Mouse (Mus musculus) erythroblast, adult 5-6 weeks (primary cell): ENCODE results near the gene Arhgap35. TPM values are rescaled to one million over a fixed set of nuclear protein-coding genes. Genes with fewer than 3 reads are reported as not detected.
A peak's percentile ranks its signal among the peaks of the same experiment; 100 is the strongest.

ENCODE experiments used
- ATAC-seq: replicated peaks from 2 replicates; pipeline ENCODE4 v1.8.0; 2016; ENCODE audit warnings: moderate number of reproducible peaks, mild to moderate bottlenecking, moderate TSS enrichment, inconsistent platforms; ENCODE audit not compliant: poor library complexity, low FRiP score, severe bottlenecking
- total RNA-seq, 2 experiments: library from RNA; stranded (forward) in 1 of 2; stranded (reverse) in 1 of 2; fragments of 150-400 nt in 1 of 2; fragments of 200-764, 138-1000 nt in 1 of 2; gene quantifications; 2 replicates each; pipeline versions ENCODE4 v1.2.3 to v1.2.4; 2015 to 2017; ENCODE audit warnings: low replicate concordance in 2 of 2

The Arhgap35 gene
- total RNA-seq, 2 experiments from 2014 or later, result 0.38 to 1.8 TPM

DNA sequence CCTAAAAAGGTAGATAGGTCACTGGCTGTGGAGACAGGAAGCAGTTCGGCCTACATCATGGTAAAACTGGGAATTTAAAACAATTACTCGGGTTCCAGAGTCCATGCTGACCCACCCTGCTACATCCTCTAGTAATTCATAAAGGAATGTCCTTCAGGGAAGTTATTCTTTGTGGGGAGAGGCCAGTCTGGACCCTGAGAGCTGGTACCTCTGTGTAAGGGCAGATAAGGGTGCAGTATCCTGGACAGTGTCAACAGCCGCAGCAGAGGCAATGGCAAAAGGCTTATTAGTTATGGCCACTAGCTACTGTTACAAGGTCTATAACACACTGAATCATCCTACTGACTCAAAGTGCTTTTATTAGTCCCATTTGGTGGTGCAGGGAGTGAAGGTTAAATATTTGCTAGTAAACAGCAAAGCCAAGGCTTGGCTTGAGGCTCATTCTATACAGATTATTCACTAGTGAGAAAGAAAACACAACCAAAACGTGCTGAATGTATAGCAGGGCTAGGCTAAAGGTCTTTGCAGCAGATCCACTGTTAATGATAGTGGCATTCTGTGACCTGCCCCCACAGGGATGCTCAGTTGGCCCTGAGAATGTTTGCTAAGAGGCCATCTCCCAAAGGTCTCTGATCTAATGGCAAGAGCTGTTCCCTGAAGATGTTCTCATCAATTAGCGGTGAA, 77.4 kb downstream of the Arhgap35 start:
- no peak for ATAC-seq

DNA sequence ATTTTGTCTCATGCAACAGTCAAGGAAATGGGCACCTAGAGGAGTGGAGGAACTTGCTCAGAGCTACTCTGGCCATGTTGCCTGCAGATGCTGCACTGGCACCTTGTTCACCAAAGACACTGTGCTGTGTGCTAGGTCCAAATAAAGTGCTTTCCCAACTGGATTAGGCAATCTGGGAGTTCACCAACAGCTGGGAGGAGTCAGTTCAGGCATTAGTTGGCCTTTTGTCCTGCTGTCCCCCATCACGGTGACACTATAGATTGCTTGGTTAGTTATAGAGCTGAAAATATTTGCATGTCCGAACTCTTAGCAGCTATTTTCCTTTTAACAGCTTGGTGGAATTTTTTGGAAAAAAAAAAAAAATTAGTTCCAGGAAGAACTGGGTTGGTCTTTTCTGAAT, 88.8 kb downstream of the Arhgap35 start:
- ATAC-seq, result no peak

DNA sequence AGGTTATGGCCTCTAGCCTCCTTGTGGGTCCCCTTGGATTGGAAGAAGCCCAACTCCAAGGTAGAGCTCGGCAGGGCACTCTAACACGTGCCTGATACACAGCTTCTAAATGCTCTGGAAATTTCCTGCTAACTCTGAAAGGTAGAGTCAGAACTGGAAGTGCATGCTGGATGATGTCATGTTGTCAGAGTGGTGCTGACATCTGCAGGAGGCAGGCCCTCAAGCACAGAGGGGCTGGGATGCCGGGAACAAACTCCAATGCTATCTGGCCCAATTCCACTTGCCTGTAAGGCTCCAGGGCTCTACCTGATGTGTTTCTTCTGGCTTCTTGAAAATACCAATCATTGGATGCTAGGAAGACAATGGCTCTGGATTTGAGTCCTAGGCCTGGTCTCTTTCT, 89.3 kb downstream of the Arhgap35 start:
- ATAC-seq, result no peak

DNA sequence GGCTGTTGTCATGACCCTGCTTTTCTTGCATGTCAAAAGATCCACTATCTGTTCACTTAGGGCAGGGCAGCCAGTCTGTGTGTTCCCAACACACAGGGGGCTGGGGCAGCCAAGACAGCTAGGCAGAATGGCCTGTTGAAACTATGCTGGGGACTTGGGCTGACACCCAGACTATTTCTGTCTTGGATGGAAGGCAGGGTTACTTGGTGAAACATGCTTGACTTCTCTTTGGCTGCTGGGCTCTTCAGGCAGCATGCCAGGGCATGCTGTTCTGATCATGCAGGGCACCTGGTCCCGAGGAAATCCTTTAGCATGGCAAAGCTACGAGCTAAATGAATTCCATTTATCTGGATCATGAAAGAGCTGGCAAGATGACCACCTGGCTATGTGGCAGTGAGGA, 90.5 kb downstream of the Arhgap35 start:
- no peak for ATAC-seq

DNA sequence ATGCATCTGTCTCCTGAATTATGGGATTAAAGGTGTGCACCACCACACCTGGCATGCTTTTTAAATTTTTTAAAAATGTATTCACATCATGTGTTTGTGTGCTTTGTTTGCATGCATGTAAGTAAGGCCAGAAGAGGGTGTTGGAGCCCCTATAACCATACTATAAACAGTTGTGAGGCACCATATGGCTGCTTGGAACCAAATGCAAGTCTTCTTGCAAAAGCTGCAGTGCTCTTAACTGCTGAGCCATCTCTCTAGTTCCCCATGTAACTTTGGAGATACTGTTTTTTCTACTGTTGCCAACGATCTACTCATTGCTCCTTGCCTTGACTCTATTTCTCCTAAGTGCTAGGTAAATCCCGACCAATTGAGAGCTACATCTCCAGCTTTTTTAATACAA, 95.5 kb downstream of the Arhgap35 start:
- ATAC-seq, result no peak

DNA sequence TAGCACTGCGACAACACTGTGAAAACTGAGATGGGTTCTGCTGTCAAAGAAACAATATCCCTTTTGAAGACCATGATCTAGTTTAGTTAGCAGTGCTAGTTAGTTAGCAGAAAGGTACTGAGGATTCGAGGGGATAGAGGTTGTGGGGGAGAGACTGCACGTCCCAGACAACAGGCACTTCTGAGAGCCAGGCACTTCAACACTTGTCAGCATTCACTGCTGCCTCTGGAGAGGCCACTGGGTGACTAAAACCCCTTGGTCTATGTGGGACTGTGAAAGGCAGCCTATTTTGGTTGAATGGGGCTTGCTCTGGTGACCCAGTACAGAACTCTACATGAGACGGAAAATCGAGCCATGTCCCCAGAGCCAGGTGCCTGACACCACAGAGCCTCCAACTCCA, 97.6 kb downstream of the Arhgap35 start:
- no peak for ATAC-seq

DNA sequence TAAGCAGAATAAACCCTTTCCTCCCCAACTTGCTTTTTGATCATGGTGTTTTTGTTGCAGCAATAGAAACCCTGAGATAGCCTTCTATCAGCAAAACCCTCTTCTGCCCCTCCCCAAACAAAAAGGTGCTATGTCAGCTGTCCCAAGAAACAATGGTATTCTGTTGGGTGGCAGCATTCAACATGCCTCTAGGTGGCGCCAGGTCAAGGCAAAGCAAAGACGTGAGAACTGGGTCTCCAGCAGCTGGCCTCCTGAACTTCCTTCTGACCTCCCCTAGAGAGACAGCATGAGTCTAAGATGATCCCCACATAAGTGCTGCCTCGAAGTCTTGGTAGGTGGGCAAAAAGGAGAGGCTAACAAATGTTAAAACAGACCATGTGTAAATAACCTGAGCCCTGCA, 107.5 kb downstream of the Arhgap35 start:
- no peak for ATAC-seq

DNA sequence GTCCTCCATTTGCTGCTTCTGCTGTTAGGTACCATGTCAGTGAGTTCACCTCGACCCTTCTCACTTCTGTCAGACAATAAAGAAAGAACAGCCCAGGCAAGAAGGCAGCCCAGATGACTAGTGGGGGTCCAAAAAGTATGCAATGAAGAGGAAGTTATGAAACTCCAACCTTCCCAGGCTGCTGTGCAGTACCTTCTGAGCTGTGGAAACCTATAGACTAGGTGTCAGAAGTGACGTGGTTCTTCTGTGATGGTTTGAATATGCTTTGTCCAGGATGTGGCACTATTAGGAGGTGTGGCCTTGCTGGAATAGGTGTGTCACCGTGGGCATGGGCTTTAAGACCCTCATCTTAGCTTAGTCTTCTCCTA, 109.6 kb downstream of the Arhgap35 start:
- ATAC-seq, result no peak

DNA sequence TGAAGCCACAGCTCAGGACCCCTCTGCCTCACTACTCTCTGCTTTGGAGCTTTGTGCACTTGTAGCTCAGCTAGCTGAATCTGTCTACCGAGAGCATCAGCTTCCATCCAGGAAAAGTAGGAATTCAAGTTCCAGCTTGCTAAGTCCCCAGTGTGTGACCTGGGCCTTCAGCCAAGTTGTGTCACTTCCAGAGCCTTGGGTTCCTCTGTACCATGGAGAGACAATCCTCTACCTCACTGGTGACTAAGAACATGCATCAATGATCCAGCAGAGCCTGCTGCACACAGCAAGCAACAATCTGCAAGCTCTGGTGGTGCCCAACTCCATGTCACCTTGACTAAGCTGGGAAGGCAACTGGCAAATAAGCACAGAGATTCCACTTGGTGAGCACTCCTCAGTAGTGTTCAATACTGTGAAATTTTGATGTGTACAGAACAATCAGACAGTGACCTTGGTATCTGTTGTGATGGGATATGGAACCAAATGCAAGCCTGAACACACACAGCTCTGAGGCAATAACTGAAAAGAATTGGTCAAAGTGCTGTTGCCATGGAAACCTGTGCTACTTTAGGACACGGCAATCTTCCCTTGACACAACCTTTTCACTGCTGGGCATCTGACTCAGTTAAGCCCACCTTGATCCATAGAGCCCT, 110.1 kb downstream of the Arhgap35 start:
- no peak for ATAC-seq

DNA sequence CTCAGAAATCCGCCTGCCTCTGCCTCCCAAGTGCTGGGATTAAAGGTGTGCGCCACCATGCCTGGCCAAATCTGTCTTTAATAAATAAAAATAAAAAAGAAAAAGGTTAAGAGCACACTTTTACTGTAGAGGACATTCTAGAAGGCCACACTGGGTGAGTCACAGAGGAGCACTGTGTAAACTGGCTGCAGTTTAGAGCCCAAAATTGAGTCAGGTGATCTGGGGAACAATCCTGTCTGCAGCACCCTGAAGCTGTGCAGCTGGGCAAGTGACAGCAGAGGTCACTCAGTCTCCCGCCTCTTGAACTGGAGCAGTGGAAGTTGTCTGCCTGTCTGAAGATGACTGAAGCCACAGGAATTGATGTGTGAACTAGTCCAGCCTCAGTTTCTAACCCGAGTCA, 113.2 kb downstream of the Arhgap35 start:
- ATAC-seq, result no peak

DNA sequence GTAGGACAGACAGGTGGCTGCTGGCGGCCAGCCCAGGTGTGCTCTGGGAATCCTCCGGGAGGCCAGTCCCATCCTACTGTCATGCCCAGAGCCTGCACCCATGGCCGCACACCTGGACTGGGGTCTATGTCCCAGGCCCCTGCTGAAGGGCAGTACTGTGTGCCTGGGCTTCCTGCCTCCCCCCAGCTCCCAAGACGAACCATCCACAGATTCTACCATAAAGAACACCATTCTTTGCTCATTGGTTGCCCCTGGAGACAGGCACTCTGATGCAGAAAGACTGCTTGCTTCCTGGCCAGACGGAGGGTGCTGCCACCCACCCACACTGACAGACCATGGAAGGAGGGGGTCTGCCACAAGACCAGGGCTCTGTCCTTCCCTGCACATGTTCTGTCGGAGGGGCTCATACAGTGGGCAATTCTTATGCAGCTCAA, 115.1 kb downstream of the Arhgap35 start:
- no peak for ATAC-seq

DNA sequence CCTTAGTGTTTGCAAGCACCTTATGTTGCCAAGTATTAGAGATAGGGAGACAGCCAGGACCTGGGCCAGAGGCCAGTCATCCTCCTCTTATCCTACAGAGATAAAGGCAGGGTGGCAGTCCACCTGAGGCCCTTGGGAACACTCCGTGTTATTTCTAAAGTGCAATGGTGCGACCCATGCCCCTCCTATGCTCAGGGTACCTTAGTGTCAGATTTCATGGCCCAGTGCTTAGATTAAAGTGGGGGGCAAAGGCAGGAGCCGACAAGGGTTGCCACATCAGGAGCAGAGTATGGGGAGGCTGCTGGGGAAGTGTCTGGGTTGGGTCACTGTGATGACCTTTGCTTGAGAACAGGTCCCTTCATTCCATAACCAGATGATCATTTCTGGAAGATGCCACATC, 118.5 kb downstream of the Arhgap35 start:
- ATAC-seq, result no peak

DNA sequence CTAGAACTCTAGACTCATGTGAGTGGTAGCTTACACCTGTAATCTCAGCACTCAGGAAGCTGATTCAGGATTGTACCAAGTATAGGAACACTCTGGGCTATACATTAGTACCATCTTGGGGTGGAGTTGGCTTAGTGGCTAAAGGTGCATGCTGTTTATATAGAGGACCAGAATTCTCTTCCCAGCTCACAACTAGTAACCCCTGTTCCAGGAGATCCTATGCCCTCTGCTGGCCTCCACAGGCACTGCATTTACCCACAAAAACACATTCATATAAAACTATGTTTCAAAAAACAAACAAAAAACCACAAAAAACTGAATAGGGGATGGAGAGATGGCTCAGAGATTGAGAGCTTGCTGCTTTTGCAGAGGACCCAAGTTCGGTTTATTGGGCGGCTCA, 121.4 kb downstream of the Arhgap35 start:
- ATAC-seq, result peak; percentile 65

DNA sequence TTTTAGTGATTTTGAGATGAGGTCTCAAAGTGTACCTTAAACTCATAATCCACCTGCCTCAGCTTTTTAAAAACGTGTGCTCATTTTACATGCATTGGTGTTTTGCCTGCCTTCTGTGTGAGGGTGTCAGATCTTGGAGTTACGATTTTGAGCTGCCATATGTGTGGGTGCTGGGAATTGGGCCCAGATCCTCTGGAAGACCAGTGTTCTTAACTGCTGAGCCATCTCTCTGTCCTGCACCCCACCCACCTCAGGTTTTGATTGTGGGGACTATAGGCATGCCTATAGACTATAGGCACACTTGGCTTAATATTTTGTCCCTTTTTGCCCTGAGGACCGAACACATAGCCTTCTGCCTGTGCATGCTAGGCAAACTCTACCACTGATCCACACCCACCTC, 122.6 kb downstream of the Arhgap35 start:
- no peak for ATAC-seq

DNA sequence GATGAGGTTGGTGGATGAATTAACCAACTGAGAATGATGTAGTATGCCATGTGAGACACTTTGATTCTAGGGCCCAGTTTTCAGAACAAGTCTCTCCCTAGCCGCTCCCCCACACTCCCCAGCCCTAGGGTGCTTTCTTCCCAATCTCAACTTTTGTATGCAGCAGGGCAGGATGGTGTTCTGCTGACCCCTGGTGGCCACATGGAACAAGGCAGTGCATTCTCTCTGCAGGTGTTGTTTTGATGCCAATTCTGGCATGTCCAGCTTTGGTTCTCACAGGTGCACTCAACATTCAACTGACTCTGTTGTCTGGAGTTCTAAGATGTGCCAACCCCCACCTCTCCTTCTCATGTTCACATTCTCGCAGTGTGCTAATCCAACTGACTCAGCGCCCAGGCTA, 123.0 kb downstream of the Arhgap35 start:
- ATAC-seq, result peak; percentile 77

DNA sequence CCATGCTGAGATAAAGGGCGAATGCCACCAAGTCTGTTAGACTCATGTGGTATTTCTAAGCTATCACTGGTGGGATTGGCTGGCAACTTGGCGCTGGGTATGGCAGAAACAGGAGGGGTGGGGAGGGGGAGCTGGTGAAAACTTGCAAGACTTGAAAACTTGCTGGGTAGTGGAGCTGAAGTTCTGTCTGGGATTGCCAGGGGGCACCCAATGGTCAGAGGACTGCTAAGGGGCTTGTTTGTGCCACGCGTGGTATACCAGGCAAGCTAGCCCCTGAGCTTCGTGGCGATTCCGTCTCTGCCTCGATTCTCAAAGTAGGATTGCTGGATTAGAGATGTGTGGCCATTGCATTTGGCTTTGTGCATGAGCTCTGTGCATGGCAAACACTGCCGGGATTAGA, 124.8 kb downstream of the Arhgap35 start:
- no peak for ATAC-seq

DNA sequence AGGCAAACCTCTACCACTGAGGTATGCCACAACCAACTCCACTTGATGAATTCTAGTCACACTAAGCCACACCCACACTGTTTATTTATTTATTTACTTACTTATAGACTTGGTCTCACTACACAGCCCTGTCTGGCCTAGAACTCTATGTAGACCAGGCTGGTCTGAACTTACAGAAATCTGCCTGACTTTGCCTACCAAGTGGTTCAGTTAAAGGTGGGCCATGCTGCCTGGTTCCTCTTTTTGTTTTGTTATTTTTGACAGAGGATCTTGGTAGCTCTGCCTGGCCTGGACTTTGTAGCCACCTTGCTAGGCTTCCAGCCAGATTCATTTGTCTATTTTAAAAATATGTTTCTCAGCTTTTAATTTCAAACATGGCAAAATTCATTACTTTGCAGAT, 126.0 kb downstream of the Arhgap35 start:
- ATAC-seq, result no peak

DNA sequence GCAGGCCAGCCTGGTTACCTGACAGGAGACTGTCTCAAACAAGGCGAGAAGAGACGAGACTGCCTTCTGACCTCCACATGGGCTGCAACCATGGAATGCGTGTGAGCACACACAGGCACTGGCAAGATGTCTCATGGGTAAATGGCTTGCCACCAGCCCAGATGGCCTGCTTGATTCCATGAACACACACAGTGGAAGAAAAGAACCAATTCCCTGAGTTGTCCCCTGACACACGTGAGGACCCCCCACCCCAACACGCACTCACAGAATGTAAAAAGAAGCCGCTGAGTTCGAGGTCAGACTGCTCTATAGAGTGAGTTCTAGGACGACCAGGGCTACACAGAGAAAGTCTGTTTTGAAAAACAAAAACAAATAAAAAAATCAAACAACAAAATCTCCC, 137.2 kb downstream of the Arhgap35 start, which contains the start of gene Npas1:
TSS of gene Npas1 (minus strand) at position 101 of the 400 bp plus-strand sequence.
- no peak for ATAC-seq

DNA sequence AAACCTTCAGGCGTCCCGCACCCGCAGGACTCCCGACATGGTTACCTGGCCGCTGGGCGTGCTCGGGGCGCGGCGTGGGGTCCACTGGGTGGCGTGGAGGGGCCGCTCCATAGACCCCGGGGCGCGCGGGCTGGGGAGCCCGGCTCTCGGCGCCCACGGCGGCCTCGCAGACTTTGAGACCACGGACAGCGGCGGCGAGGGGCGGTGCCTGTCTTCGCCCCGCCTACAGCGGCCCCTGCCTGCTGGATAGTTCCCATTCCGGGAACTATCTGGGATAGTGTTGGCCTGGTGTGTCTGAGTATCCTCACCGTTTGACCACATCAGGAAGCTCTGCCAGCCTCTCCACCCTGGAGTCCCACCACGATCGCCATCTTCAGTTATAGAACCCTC, 138.2 kb downstream of the Arhgap35 start:
- ATAC-seq, result no peak

DNA sequence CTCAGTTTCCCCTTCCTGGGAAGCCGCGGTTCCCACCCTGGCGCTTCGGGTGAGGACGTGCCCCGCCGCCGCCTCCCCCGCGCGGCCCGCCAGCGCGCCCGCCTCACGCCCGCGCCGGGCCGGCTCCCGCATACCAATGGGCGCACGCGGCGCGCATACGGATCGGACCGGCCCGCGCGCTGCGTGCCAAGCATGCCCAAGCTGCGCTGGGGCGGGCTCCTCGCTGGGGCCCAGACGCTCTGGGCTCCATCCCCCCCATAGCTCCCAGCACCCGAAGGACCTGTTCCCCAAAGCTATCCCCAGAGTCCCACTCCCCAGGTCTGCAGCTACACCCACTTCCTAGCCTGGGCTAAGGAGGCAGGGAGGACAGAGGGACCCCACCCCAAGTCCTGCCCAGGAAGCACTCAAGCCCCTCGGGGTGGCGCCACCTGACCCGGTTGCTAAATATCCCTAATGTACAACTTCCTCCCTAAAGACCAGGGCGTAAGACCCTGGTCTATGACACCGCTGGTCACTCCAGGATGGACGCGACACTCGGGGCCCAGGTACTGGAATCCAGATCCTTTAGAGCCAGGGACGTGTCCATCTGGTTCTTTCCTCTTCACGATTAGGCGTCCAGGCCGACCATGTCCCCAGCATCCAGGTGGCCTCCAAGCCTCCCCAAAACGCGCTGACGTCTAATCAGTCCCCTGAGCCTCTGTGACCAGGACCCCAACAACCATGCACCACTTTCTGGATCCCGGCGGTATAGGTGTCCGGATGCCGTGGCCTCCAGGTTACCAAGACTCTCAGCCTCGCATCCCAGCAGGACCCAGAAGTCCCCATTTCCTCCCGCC, 138.8 kb downstream of the Arhgap35 start:
- ATAC-seq, result no peak

DNA sequence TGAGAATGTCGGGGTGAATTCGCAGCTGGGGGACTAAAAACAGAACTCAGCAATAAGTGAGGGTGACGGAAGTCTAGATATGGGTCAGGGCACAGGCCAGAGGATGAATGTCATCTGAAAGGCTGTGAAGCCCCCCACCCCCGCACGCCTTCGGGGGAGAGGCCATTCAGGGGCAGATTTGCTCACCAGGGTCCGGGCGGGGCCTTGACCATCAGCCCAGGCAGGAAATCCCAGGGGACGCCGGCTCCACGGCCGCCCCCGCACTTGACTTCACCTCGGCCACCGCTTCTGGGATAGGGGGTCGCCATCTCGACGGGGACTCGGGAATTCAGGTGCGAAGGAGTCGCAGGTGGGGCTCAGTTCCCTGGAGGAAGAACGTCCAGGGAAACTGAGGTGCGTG, 139.5 kb downstream of the Arhgap35 start:
- ATAC-seq, result no peak
